Mouse (Mus musculus) embryonic facial prominence, embryonic 11.5 days (tissue): ENCODE measurements around the gene Yipf2. TPM values are rescaled to one million over a fixed set of nuclear protein-coding genes. Genes with fewer than 3 reads are reported as not detected.
"Not testable (repeated sequence)": the region's sequence is repeated elsewhere in the genome, so short reads cannot be mapped to it uniquely, and the experiment has no call there.

Experiments
- ATAC-seq: fragments of 200-750 bp; cut with Nextera tagmentation; replicated peaks from 2 replicates; pipeline ENCODE4 v1.8.0; 2017; ENCODE audit warnings: low read depth; ENCODE audit not compliant: insufficient number of reproducible peaks, low FRiP score, low TSS enrichment
- DNase-seq: peaks from one replicate; pipeline ENCODE4 v3.0.0-alpha.2; 2015; ENCODE audit warnings: low spot score
- H3K27ac ChIP-seq: fragments of 300-500 bp; sonication (generic); replicated peaks from 2 replicates; pipeline ENCODE4 v1.5.1; 2014; ENCODE audit warnings: mild to moderate bottlenecking, low read depth, low read length, control low read depth
- H3K27me3 ChIP-seq: fragments of 300-500 bp; sonication (generic); 2 replicates; pipeline ENCODE4 v1.6.1; 2014; ENCODE audit warnings: mild to moderate bottlenecking, low read length, moderate library complexity, mixed read lengths; ENCODE audit not compliant: control insufficient read depth, insufficient read depth
- H3K36me3 ChIP-seq: fragments of 300-500 bp; sonication (generic); replicated peaks from 2 replicates; pipeline ENCODE4 v1.6.1; 2014; ENCODE audit warnings: low read depth, mild to moderate bottlenecking, low read length, moderate library complexity, mixed read lengths; ENCODE audit not compliant: control insufficient read depth, insufficient read depth
- H3K4me1 ChIP-seq: fragments of 300-500 bp; sonication (generic); 2 replicates; pipeline ENCODE4 v1.6.1; 2014; ENCODE audit warnings: low read length, mixed read lengths; ENCODE audit not compliant: control insufficient read depth, insufficient read depth
- H3K4me2 ChIP-seq: fragments of 300-500 bp; sonication (generic); 2 replicates; pipeline ENCODE4 v1.6.1; 2014; ENCODE audit warnings: low read depth, mild to moderate bottlenecking, control low read depth, low read length, moderate library complexity
- H3K4me3 ChIP-seq: fragments of 300-500 bp; sonication (generic); 2 replicates; pipeline ENCODE4 v1.5.1; 2014; ENCODE audit warnings: low read depth, low read length, control low read depth
- H3K9ac ChIP-seq: fragments of 300-500 bp; sonication (generic); replicated peaks from 2 replicates; pipeline ENCODE4 v1.6.1; 2014; ENCODE audit warnings: mild to moderate bottlenecking, control low read depth, low read length
- H3K9me3 ChIP-seq: fragments of 300-500 bp; sonication (generic); replicated peaks from 2 replicates; pipeline ENCODE4 v1.6.1; 2016; ENCODE audit warnings: mild to moderate bottlenecking, low read length, inconsistent platforms, mixed read lengths; ENCODE audit not compliant: control insufficient read depth
- WGBS: fragments of 180-500 bp; shearing (Covaris S2); extraction: QIAGEN DNeasy Blood & Tissue Kit; methylation state at CpG from one replicate; pipeline ENCODE4 v1.1.7; 2014; 5-methylcytosine and 5-hydroxymethylcytosine counted together
- polyA plus RNA-seq: library from polyadenylated mRNA; unstranded; fragments of >200 nt; fragmentation: Nextera tagmentation; extraction: Ambion mirVana; gene quantifications from 2 replicates; pipeline ENCODE4 v1.2.1, GENCODE M21; 2014

Yipf2 gene
- polyA plus RNA-seq, 1 experiment from 2014 or later = 13.1 TPM

DNA sequence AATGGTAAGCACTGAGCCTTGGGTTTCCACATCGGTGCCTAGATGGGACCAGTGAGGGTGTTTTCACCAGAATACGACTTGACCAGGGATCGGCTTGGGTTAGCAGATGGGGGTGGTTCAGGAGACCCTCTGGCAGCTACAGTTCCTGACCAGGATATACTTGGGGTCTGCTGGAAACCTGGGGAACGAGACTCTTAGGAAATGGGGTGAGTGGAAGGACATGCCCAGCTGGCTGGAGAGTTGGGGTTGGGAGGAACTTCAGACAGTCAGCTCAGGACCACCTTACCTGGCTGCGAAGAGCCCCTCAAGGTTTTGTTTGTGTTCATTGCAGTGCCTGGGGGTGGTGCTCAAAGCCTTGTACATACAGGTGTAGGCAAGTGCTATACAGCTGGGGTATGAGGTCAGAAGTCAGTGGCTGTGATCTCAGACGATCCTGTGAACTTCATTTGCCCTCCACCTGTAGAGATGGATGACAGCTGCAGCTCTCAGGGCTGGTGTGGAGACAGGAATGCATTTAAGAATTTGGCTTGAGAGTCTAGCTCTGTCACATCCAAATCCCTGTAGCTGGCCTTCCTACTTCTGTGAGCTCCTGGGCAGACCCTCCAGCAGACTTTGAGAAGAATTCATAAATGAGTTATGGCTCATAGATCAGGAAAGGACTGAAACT lies 38.9 kb downstream of the Yipf2 start:
- no peak overlapping the region for H3K4me3 ChIP-seq
- no peaks in the 10 kb centered on the region for H3K36me3 ChIP-seq
- DNase-seq (no peak), ATAC-seq (no peak)
- H3K9me3 ChIP-seq = no peaks in the 10 kb centered on the region
- H3K27ac ChIP-seq = no peak overlapping the region
- 82% methylated on average over 6 of the region's 6 CpGs for WGBS
- no peaks in the 10 kb centered on the region for H3K4me1 ChIP-seq
- no peak overlapping the region for H3K4me2 ChIP-seq
- H3K9ac ChIP-seq = no peak overlapping the region
- no peaks in the 10 kb centered on the region for H3K27me3 ChIP-seq

GRCm38 (mm10) chr9:21551049-21551448 lies 41.6 kb downstream of the Yipf2 start:
- WGBS = 98% methylated on average over 2 of the region's 2 CpGs
- no peaks in the 10 kb centered on the region for H3K9me3 ChIP-seq
- H3K36me3 ChIP-seq = no peaks in the 10 kb centered on the region
- no peak for ATAC-seq
- no peak for DNase-seq
- H3K4me1 ChIP-seq = no peaks in the 10 kb centered on the region
- no peaks in the 10 kb centered on the region for H3K27me3 ChIP-seq
- no peak overlapping the region for H3K27ac ChIP-seq
- H3K4me2 ChIP-seq = no peak overlapping the region
- no peak overlapping the region for H3K9ac ChIP-seq
- H3K4me3 ChIP-seq = no peak overlapping the region

- no peaks in the 10 kb centered on the region for H3K27me3 ChIP-seq
- peak overlapping the region; percentile 58 for H3K4me2 ChIP-seq
- peak overlapping the region; percentile 96 for H3K27ac ChIP-seq
- no peaks in the 10 kb centered on the region for H3K9me3 ChIP-seq
- WGBS = under 1% methylated on average over 59 of the region's 66 CpGs
- no peaks in the 10 kb centered on the region for H3K4me1 ChIP-seq
- DNase-seq (peak; percentile 61), ATAC-seq (peak; percentile 7)
- peak overlapping the region; percentile 98 for H3K9ac ChIP-seq
- H3K36me3 ChIP-seq = no peaks in the 10 kb centered on the region
- peak overlapping the region; percentile 79 for H3K4me3 ChIP-seq
Observed at GRCm38 (mm10) chr9:21547075-21547941, 45.3 kb downstream of the Yipf2 start.

- Histone ChIP-seq H3K4me3 (peak within 1 kb of the TSS; percentile 79), H3K4me1 (no peaks in the 10 kb centered on the region), H3K27ac (peak within 1 kb of the TSS; percentile 96), H3K36me3 (no peaks in the 10 kb centered on the region), H3K9ac (peak within 1 kb of the TSS; percentile 98), H3K27me3 (no peaks in the 10 kb centered on the region), H3K9me3 (no peaks in the 10 kb centered on the region), H3K4me2 (peak within 1 kb of the TSS; percentile 58)
- WGBS = under 1% methylated on average over 25 of the region's 52 CpGs
- no peak for ATAC-seq
- DNase-seq = no peak
Observed at GRCm38 (mm10) chr9:21546789-21547074, 45.9 kb downstream of the Yipf2 start, which contains the start of gene Carm1. Gene Carm1 (plus strand): TSS chr9:21546894.

- H3K9ac ChIP-seq = peak overlapping the region; percentile 64
- peak overlapping the region; percentile 91 for H3K27ac ChIP-seq
- H3K9me3 ChIP-seq = no peaks in the 10 kb centered on the region
- under 1% methylated on average over 66 of the region's 67 CpGs for WGBS
- no peaks in the 10 kb centered on the region for H3K4me1 ChIP-seq
- DNase-seq (peak; percentile 100), ATAC-seq (peak; percentile 92)
- peak overlapping the region; percentile 57 for H3K4me2 ChIP-seq
- no peaks in the 10 kb centered on the region for H3K27me3 ChIP-seq
- no peaks in the 10 kb centered on the region for H3K36me3 ChIP-seq
- peak overlapping the region; percentile 79 for H3K4me3 ChIP-seq
Observed at GRCm38 (mm10) chr9:21545916-21546788, 46.5 kb downstream of the Yipf2 start.

GRCm38 (mm10) chr9:21545351-21545915 lies 47.2 kb downstream of the Yipf2 start:
- ATAC-seq (peak; percentile 83), DNase-seq (peak; percentile 89)
- WGBS = 5% methylated on average over 9 of the region's 9 CpGs
- Histone ChIP-seq H3K9me3 (no peaks in the 10 kb centered on the region), H3K27ac (peak overlapping the region; percentile 91), H3K9ac (peak overlapping the region; percentile 64), H3K27me3 (no peaks in the 10 kb centered on the region), H3K4me1 (no peaks in the 10 kb centered on the region), H3K36me3 (no peaks in the 10 kb centered on the region), H3K4me2 (peak overlapping the region; percentile 57), H3K4me3 (peak overlapping the region; percentile 79)

DNA sequence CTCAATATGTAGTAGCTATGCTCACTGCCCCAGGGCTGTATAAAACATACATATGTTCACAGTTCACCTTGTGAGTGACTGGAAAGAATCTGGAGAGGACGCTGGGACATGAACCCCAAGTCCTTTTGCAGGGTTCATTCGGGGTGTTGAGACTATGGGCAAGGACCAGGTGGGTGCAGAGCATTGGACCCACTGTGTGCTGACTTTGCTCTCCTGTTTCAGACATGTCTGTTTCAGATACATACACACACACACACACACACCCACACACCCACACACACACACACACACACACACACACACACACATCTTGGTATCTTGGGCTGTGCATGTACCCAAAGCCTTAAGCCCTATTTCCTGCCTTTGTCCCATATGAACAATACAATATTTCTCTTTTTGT lies 50.6 kb downstream of the Yipf2 start:
- 93% methylated on average over 2 of the region's 2 CpGs for WGBS
- H3K4me1 ChIP-seq, DNase-seq, H3K9me3 ChIP-seq, H3K27me3 ChIP-seq, H3K27ac ChIP-seq, H3K9ac ChIP-seq, H3K4me3 ChIP-seq, H3K4me2 ChIP-seq, H3K36me3 ChIP-seq, ATAC-seq: not testable (repeated sequence)
